Mouse (Mus musculus) lung, adult 2 months (tissue): Measurements from ENCODE around the gene Pirb.

Experiments
- CTCF ChIP-seq: fragments of 200-500 bp; IDR thresholded peaks from 2 replicates; pipeline ENCODE4 v1.5.1; 2011; ENCODE audit warnings: mild to moderate bottlenecking, low read length, control low read depth; ENCODE audit not compliant: insufficient read depth
- POLR2A ChIP-seq: fragments of 200-500 bp; IDR thresholded peaks from 2 replicates; pipeline ENCODE4 v1.6.1; 2011; ENCODE audit warnings: low read depth, mild to moderate bottlenecking, control low read depth, low read length, borderline replicate concordance; ENCODE audit errors: extremely low read depth

- peak; percentile 24; the same call in 1 of the 2 replicates for TF ChIP-seq CTCF
- peak; percentile 99 for TF ChIP-seq POLR2A
Measured at GRCm38 (mm10) chr7:3703879-3704441, 16.2 kb downstream of the Pirb start, which contains the start of gene Rps9.
